Mouse (Mus musculus): ENCODE measurements at regions not wholly inside any gene's neighbourhood (a gene's known extent, or its start where the extent isn't known, plus 50 kb on each side); places are given as distances from the start of the nearest gene placed in this dataset. TPM values are rescaled to one million over a fixed set of nuclear protein-coding genes. Genes with fewer than 3 reads are reported as not detected.

- Histone ChIP-seq H3K4me2 (no peak overlapping the region), H3K27ac (no peak overlapping the region), H3K4me1 (peaks cover 13% of the 10 kb centered on the region), H3K36me3 (no peaks in the 10 kb centered on the region), H3K4me3 (no peak overlapping the region), H3K9me3 (no peaks in the 10 kb centered on the region), H3K27me3 (no peaks in the 10 kb centered on the region), H3K9ac (no peak overlapping the region)
- WGBS = 64% methylated on average over 4 of the region's 4 CpGs
- no peak for ATAC-seq (ENCODE audit: borderline replicate concordance, extremely low read depth, low FRiP score, low TSS enrichment)
Observed at GRCm38 (mm10) chr6:94756006-94756405, 56.0 kb upstream of the Lrig1 start.

DNA sequence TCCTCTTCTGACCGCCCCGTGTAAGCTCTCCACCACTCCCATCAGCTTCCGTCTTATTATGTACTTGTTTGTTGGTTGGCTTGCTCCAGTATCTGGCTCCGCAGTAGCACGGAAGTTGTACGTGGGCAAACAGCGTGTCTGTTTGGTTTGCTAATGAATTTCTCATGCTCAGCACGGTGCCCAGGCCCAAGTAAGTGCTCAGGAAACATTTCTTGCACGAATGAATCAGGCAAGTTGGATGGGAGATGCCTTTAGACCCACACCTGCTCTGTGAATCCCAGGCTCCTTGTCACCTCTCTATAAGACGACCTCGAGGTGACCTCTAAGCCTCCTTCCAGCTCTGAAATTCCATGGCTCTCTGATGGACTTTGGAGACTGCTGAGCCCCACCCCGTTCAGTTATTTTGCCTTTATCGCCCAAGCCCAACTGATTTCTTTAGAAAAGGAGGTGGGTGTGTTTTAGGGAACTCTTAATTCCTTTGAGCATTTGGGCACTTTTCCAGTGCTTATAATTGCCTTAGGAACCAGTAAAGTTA, 55.4 kb upstream of the Lrig1 start:
- no peaks in the 10 kb centered on the region for H3K27me3 ChIP-seq
- no peak overlapping the region; the same call in 1 of the 2 replicates for H3K27ac ChIP-seq
- ATAC-seq (ENCODE audit: borderline replicate concordance, extremely low read depth, low FRiP score, low TSS enrichment) = no peak
- no peak overlapping the region for H3K4me2 ChIP-seq
- peaks cover 8% of the 10 kb centered on the region; the same call in 1 of the 2 replicates for H3K4me1 ChIP-seq
- no peaks in the 10 kb centered on the region for H3K9me3 ChIP-seq
- H3K36me3 ChIP-seq = no peaks in the 10 kb centered on the region
- WGBS = 53% methylated on average over 13 of the region's 13 CpGs
- H3K4me3 ChIP-seq = no peak overlapping the region
- H3K9ac ChIP-seq = no peak overlapping the region

DNA sequence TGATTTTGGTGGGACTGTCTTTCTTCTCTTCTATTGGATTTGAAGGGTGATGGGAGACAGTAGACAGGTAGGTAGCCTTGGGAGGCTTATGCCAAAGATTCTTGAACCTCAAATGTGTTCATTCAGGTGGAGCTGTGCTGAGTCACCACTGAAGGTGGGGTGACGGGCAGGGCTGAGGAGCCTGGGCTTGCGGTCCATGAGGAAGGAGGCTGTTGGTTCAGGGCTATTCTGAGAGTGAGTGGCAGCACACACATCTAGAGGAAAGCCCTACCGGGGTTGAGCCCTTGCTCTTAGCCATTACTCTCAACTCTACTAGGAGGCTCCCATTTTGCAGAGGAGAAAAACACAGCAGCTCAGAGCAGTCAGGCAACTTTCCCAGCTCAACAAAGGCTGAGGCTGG, 54.6 kb upstream of the Lrig1 start:
- Histone ChIP-seq H3K9me3 (no peaks in the 10 kb centered on the region), H3K36me3 (no peaks in the 10 kb centered on the region), H3K9ac (no peak overlapping the region), H3K4me2 (no peak overlapping the region), H3K4me1 (peaks cover 8% of the 10 kb centered on the region; the same call in 1 of the 2 replicates), H3K4me3 (no peak overlapping the region), H3K27ac (no peak overlapping the region), H3K27me3 (no peaks in the 10 kb centered on the region)
- no peak for ATAC-seq (ENCODE audit: borderline replicate concordance, extremely low read depth, low FRiP score, low TSS enrichment)
- WGBS = 81% methylated on average over 3 of the region's 3 CpGs

DNA sequence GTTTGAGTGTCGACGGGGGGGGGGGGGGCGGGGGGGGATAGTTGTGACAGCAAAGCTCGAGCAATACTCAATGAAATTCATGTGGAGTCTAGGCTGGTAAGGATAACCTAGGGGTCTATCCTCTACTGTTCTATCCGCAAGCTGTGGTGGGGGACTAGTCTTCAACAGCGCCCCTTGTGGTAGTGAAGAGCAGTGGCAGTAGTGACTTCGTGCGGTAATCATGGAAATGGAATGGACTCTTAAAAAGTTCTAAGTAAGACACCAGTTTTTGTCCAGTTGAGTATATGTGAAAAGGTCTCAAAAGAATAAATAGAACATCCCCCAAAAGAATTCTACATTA, 51.1 kb upstream of the Lrig1 start:
- H3K4me2 ChIP-seq = no peak overlapping the region
- 29% methylated on average over 8 of the region's 8 CpGs for WGBS
- no peak for ATAC-seq (ENCODE audit: borderline replicate concordance, extremely low read depth, low FRiP score, low TSS enrichment)

DNA sequence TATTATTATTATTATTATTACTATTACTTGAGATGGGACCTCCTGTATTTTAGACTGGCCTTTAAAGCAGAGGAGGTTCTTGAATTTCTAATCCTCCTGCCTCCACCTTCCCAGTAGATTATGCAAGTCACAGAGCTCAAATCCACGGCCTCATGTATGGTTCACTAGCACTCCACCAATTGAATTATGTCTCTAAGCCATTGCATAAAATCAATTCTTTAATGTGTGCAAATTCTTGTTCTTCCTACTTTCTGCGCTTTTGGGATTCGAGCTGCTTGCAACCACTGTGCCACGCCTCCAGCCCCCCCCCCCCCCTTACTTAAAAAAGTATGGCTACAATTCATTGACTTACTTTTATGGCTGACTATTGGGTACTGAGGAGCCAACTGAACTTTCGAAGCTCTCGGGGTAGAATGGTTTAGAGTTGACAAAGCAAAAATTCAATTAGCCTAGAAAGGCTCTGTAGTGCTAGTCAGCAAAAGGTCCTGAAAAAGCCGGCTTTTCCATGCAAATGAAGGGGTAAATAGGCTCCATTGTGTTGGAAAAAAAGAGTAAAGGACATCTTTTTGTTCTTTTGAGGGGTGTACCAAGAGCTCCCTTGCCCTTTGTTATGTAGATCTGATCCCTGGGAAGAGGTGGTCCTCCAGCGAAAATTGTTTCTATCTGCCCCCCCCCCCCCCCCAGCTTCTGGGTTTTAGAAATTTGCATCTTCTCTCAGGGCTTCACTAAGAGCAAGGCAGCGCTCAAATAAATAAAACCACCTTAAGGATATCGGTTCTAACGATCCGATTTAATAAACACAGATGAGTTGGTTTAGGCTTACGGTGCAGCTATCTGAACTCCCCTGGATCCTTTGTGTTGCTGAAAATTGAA, 50.5 kb upstream of the Lrig1 start:
- WGBS = 38% methylated on average over 13 of the region's 13 CpGs
- Histone ChIP-seq H3K36me3 (no peaks in the 10 kb centered on the region), H3K9ac (no peak overlapping the region), H3K9me3 (no peaks in the 10 kb centered on the region), H3K4me2 (no peak overlapping the region), H3K4me3 (no peak overlapping the region), H3K27me3 (no peaks in the 10 kb centered on the region), H3K27ac (no peak overlapping the region), H3K4me1 (peaks cover 5% of the 10 kb centered on the region; the same call in 1 of the 2 replicates)
- no peak for ATAC-seq (ENCODE audit: borderline replicate concordance, extremely low read depth, low FRiP score, low TSS enrichment)

More for the DNA sequence above, 51.1 kb upstream of the Lrig1 start:
- Histone ChIP-seq H3K4me3 (no peak overlapping the region), H3K9me3 (no peaks in the 10 kb centered on the region), H3K36me3 (no peaks in the 10 kb centered on the region), H3K27ac (no peak overlapping the region), H3K27me3 (no peaks in the 10 kb centered on the region), H3K9ac (no peak overlapping the region), H3K4me1 (peaks cover 8% of the 10 kb centered on the region; the same call in 1 of the 2 replicates)

Small RNA genes lying in the stretch of these regions (microRNA-seq; reads per million reads assigned to microRNA genes)
- not detected for gene Gm23364
